Mouse (Mus musculus) small intestine, adult 2 months (tissue): ENCODE data around the gene Man1a.

ENCODE experiments used
- CTCF ChIP-seq: fragments of 200-500 bp; IDR thresholded peaks from 2 replicates; pipeline ENCODE4 v1.5.1; 2012; ENCODE audit warnings: low read depth, mild to moderate bottlenecking, control low read depth, inconsistent platforms, low read length, moderate library complexity, mixed read lengths; ENCODE audit not compliant: insufficient replicate concordance, insufficient read length; ENCODE audit errors: extremely low read depth
- POLR2A ChIP-seq: fragments of 200-500 bp; IDR thresholded peaks from 2 replicates; pipeline ENCODE4 v1.6.1; 2012; ENCODE audit warnings: low read depth, mild to moderate bottlenecking, control low read depth, inconsistent platforms, low read length, moderate library complexity

DNA sequence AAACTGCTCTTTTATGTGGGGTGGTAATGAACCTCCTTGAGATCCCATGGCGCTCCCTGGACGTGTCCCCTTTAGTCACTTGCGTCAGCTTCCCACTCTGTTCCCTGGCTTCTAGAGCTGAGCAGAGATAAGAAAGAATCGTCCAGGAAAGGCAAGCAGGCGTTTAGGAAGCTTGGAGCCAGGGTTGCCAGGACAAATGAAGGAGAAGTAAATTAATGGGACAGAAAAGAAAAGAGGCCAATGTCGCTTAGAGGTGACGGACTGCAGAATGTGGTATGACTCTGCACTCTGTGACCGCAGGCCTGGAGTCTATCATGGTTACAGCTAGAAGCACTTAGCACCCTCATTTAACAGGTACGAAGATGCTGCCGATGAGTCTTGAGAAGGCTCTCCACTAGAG is 37.7 kb downstream of the Man1a start:
- TF ChIP-seq CTCF (no peak), POLR2A (no peak)
